Mouse (Mus musculus) Muller cell, postnatal 12 days (primary cell): Measurements from ENCODE around the gene Cdkn2b.

Experiments used
- DNase-seq: peaks from one replicate; pipeline ENCODE4 v3.0.0-alpha.2; 2015; ENCODE audit errors: inconsistent ontology term

Gene Cdkn2b

DNA sequence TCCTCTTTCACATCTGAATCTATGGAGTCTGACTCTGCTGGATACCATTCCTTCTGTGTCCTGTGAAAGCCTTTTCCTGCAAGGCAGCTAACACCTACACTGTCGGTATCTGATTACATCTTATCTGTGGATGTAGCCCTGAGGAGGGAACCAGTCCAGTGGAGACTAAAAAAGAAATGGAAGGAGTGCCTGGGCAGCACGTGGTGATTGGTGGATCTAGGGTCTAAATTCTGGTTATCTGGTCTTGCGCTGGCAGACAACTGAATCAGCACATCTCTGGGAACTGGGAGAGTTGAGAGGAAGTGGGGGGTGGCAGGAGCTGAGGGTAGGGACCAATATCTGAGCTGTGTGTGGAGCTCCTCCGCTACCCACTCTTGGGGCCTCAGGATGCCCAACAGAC, 21.8 kb downstream of the Cdkn2b start:
- no peak for DNase-seq

DNA sequence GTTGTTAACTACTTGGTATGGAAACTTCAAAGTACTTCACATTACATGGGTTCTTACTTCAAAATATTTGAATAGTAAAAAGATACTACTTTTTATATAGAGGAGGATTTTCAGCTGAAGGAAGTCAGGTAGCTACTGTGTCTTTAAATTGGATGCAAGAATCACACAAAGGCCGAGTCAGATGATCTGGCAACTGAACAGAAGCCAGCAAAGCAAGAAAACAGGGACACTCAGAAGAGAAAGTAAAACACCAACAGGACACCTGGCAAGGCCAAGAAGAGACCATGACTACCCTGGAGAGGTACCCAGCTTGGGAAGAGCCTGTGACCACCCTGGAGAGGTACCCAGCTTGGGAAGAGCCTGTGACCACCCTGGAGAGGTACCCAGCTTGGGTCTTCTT, 24.3 kb downstream of the Cdkn2b start:
- no peak for DNase-seq

DNA sequence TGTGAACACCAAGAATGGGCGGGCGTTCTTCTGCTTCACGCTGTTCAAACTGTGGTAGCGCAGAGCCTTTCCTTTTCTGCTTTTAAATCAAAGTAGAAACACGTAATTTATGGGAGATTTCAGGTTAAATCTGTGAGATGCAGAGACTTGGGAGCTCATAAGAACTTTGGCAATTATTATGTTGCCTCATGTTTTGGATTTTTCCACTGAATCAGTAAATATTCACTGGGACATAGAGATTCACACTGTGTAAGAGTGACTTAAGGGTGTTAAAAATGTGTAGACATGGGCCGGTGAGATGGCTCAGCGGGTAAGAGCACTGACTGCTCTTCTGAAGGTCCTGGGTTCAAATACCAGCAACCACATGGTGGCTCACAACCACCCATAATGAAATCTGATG, 25.2 kb downstream of the Cdkn2b start:
- no peak for DNase-seq

DNA sequence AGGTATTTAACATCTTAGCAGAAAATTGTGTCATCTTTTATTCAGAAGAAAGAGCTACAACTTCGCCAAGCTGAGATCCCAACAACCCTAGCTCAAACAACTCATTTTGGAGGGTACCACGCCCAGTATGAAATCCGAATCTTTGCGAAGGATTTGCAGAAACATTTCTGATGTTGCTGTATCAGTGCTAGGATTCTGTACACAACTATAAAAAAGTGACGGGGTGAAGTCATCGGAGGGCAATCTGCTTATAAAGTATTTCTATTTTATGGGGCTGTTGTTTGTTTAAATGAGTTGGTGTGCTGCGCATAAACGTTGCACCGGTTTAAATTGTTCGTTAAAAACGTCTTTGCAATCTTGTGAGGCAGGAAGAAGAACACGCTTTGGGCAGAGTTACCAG, 28.2 kb downstream of the Cdkn2b start:
- DNase-seq: no peak

DNA sequence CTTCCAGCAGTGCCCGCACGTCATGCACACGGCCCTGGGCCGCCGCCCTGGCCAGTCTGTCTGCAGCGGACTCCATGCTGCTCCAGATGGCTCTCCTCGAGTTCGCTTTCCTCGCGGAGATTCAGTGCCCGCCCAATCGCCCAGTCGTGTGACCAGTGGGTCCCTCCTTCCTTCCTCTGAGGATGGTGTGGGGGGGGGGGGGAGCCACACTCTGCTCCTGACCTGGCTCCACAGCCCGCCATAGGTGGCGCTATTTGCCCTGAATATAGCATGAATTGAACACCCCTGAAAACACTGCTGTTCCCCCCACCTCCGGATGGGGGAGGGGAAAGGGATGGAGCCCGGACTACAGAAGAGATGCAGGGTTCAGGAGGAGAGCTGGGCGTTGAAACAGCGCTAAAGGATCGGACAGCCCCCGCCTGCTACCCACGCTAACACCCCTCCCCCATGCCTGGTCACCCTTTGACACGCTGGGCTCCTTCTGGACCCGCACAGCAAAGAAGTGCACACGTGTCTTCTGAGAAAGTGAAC, 28.7 kb downstream of the Cdkn2b start:
- DNase-seq: peak; percentile 85

DNA sequence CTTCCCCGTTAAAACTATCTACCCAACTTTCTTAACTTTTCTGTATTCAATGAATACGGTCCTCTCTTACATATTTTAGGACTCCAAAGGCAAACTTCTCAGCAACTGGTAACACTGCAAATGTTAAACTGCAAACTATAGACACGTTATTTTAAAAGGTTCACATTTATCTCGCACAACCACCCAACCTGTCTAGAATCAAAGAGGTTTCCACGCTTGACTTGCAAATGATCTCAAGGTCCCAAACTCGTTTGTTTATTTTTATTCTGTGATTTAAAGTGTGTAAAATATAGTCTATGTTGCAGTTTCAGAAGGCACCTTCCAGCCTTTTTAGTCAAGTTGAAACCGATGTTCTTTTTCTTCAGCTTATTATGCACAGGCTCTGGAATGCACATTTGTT, 29.6 kb downstream of the Cdkn2b start:
- DNase-seq: no peak

DNA sequence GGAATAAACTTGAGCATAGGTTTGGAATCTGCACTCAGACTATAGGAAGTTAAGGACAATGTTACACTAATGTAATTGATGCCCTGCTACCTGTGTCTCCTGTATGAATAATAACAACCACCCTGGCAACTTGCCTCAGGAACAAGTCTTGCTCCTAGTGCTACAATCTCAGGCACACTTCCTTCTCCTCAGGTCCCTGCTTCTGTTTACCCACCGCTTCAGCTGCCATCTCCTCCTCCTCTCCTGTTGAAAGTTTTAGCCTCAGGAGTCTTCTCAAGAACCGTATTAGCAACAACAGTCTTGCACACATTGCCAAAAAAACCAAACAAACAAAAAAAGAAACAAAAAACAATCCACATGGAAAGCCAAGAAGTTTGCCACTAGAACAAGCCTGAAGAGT, 31.2 kb downstream of the Cdkn2b start:
- DNase-seq: no peak

DNA sequence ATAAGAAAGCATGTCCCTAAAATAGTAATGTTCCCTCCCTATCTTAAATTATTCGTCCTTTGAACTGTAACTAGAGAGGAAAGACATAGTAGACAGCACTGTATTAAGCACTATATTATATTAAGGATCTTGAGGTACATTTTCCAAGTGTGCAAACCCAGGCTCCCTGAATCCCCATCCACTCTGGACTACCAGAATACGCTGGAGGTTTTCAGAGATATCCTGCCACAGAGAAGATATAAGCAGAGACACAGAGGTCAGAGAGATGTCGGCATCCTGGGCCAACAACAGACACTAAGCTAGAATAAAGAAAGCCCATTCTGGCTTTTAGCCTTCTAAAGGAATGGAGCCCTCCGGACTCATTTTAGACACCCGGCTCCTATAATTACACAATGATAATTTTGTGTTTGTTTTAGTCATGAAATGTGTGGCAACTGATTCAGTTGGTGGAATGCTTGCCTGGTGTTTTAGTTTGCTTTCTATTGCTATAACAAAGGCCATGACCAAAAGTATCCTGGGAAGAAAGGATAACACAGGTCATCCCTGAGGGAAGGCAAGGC, 33.4 kb downstream of the Cdkn2b start:
- no peak for DNase-seq

DNA sequence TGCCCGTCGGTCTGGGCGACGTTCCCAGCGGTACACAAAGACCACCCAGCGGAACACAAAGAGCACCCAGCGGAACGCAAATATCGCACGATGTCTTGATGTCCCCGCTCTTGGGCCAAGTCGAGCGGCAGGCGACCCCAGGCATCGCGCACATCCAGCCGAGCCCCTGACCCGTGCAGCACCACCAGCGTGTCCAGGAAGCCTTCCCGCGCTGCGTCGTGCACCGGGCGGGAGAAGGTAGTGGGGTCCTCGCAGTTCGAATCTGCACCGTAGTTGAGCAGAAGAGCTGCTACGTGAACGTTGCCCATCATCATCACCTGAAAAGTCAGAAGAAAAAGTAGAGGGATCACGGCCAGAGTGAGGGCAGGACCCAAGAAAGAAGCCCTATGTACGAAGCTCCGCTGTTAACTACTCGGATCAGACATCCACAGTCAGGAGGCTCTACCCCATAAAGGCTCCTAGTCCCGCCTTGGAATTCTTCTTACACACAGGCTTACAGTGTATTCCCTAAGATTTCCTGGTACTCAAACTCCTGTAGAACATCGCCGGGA, 34.1 kb downstream of the Cdkn2b start:
- no peak for DNase-seq

DNA sequence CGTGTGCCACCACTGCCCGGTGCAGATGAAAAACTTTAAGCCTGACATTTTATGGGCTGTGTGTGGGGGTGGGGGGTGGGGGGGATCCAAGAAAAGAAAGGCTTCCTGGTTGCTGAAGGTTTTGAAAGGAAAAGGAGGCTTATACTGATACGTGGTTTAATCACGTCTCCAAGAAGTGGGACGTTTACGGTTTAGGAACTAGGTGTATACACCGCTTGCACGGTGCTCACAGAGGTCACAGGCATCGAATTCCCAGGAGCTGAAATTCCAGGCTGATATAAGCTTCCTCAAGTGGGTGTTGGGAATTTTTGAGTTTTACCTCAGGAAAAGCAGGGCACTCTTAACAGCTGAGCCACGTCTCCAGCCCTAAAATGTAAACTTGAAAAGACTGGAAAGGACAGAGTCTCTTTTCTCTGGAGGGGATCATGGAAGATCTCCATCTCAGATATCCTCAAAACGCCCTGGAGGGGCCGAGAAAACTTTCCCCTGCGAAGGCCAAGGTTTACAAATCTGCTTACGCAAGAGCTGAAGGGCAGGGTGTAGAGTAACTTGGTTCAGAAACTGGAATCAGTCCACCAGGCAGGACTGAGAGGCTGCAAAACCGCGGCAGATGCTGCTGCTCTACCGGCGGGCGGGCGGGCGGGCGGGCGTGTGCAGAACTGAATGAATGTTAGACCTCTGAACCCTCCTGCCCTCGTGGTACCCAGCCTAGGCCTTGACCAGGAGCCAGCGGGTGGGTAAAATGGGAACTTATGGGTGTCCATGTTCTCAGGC, 34.8 kb downstream of the Cdkn2b start:
- no peak for DNase-seq

DNA sequence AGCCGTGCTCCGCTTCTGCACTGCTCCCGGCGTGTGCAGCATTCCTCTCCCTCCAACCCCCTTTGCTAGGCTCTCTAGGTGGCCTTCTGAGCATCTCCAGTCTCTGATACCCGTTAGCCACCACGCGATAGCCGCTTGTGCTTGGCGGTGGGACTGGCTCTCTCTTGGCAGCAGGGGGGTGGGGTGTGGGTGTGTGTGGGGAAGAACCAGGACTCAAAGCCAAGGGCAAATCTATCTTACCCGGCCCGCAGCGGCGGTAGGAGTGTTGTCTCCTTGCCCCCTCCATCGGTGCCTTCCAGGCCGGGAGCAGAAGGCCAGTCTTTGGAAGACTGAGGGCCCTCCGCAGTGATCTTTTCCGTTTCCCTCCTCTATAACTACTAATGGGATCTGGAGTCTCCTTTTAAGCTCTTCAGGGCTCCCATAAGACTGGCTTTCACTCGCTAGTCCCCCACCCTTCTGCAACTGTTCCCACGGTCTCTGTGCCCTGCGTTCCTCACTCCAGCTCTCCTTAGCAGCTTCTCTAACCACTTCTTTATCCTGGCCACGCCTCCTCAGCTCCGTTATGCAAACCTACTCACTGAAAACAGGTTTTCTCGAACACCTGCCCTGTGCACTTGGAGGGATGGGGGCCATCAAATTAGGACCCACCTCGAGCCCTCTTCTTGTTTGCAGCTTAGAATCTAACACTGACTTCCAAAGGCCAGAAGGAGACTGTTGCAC, 35.9 kb downstream of the Cdkn2b start:
- no peak for DNase-seq

DNA sequence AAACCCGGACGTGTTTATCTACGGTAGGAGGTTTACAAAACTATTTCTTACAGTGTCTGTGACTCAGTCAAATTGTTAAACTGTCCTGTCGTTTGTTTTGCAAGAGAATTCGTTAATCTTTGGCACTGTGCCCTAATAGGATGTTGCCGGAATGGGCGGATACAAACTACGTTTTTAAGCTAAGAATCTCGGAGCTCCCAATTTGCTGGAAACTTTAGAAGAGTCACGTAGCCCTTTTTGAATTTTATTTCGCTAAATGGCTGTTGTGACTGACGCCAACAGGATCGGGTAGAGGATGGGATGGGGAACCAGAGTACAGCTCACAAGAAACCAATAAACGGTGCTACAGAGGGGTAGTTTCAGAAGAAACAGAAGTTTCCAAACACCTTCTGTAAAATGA, 36.8 kb downstream of the Cdkn2b start:
- no peak for DNase-seq

DNA sequence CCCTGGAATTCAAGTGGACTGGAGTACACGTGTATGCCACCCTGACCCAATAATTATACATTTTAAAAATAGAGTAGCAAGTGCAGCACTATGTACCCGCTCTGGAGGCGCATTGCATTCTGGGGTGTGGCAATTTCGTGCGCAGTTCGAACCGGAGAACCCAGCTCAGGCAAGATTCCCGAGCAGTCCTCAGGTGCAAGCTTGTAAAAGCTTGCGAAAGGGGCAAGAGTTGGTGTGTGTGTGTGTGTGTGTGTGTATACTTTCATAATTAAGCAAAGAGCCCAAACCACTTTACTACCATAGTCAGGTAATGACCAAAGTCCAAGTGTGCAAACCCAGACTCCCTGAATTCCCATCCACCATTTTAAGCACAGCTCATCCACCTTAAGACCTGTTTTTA, 37.3 kb downstream of the Cdkn2b start:
- DNase-seq: no peak

DNA sequence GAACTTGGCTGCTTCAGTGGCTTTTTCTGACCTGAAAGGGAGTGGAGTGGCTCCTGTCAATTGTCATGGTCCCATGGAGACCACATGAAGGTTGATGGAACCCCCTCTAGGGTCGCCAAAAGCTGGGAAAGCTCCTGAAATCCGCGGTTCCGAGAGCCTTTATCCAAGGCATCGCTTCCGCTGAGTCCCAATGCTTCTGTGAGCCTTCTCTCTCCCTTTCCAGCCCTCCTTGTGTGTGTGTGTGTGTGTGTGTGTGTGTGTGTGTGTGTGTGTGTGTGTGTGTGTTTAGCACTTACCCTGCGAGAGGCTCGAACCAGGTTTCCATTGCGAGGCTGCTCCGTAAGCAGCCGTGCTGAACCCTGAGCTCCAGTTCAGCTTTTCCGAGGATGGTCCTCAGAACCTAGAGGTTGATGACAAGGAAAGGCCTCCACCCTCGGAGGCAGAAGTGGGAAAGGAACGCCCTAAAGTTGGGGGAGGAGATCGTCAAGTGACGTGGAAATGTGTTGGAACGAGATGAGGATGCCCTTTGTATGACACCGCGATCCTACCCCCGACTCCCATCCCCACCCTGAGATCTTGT, 37.8 kb downstream of the Cdkn2b start:
- no peak for DNase-seq

DNA sequence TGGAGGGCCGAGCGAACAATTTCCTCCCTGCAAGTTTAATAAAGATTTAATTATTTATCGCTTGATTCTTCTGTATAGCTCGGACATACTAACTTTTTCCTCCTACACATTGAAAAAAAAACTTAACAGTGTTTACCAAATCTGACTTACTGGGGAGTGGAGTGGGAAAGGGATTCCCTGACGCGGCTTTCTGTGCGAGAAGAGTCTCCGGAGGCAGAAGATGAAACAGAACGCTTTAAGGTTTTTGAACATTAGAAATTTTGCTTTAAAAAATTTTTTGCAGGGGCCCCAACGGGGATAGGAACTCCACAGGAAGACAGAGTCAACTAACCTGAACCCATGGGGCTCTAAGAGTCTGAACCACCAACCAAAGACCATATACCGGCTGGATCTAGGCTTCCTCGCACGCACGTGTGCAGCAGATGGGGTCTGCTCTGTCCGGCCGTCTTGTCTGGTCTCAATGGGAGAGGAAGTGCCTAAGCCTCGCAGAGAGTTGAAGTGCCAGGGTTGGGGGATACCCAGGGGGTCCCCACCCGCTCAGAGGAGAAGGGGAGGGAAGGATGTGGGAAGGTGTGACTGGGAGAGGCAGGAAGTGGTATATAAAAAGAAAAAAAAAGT, 38.6 kb downstream of the Cdkn2b start:
- no peak for DNase-seq

DNA sequence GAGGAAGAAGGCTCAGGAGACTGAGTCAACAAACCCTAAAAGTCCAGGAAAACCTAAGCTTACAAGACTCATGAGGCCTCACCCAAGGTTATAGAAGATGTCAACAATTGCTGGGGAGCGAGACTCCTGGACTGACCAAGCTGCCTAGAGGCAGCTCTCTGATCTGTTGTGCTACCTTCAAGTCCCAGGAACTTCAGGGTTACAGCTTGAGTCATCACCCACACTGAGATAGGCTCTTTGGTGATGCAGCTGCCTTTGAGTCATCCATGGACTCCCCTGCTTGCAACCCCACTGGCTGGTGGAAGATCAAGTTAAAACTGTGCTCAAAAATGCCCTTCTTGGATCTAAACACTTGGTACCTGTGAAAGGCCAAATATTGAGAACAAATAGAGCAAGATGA, 53.1 kb downstream of the Cdkn2b start:
- no peak for DNase-seq
